8 mouse cellular contexts compared by ENCODE assay signal in genomic region chr4:119359196-119359971, GRCm38 (mm10). TPM values are rescaled to one million over a fixed set of nuclear protein-coding genes. Genes with fewer than 3 reads are reported as not detected.
A peak's percentile ranks its signal among the peaks of the same experiment; 100 is the strongest.
DNase-seq lines count a peak whose midpoint lies in the region; ATAC-seq lines count a peak whose summit lies in the region.

No protein-coding gene starts in this region.

- H3K27me3 ChIP-seq in hindbrain, embryonic 12.5 days: peaks cover 7% of the 10 kb centered on the region; the same call in 1 of the 2 replicates
- peaks cover 37% of the 10 kb centered on the region for H3K27me3 ChIP-seq in liver, embryonic 12.5 days (replicated peaks)
- no peaks in the 10 kb centered on the region for H3K27me3 ChIP-seq in stomach, embryonic 14.5 days (ENCODE audit: control insufficient read depth, insufficient read depth, low read length)

- peak overlapping the region; percentile 60 for H3K4me2 ChIP-seq in hindbrain, embryonic 12.5 days (replicated peaks)
- H3K4me2 ChIP-seq in liver, embryonic 12.5 days: peak overlapping the region; percentile 67
- H3K4me2 ChIP-seq in stomach, embryonic 14.5 days (replicated peaks; ENCODE audit: low read depth, low read length): peak overlapping the region; percentile 35

- H3K4me1 ChIP-seq in hindbrain, embryonic 12.5 days: no peaks in the 10 kb centered on the region; the same call in 1 of the 2 replicates
- H3K4me1 ChIP-seq in liver, embryonic 12.5 days: 0 out of 2 replicates have a peak, but pooled peaks cover 6% of the 10 kb centered on the region
- no peaks in the 10 kb centered on the region; the same call in 1 of the 2 replicates for H3K4me1 ChIP-seq in stomach, embryonic 14.5 days (ENCODE audit: control insufficient read depth, insufficient read depth, low read length)

- ATAC-seq in hindbrain, embryonic 12.5 days (ENCODE audit: low FRiP score): peak; percentile 69
- ATAC-seq in liver, embryonic 12.5 days: no peak
- ATAC-seq in stomach, embryonic 14.5 days (ENCODE audit: insufficient number of reproducible peaks, insufficient read depth, low FRiP score, low read depth): 0 out of 2 replicates have a peak, but pooled peaks have one; percentile 28

- peak overlapping the region; percentile 41 for H3K27ac ChIP-seq in hindbrain, embryonic 12.5 days
- no peak overlapping the region for H3K27ac ChIP-seq in liver, embryonic 12.5 days
- H3K27ac ChIP-seq in stomach, embryonic 14.5 days (ENCODE audit: low read length): 0 out of 2 replicates have a peak overlapping the region, but pooled peaks have one; percentile 2

- H3K36me3 ChIP-seq in hindbrain, embryonic 12.5 days: no peaks in the 10 kb centered on the region
- no peaks in the 10 kb centered on the region for H3K36me3 ChIP-seq in liver, embryonic 12.5 days
- H3K36me3 ChIP-seq in stomach, embryonic 14.5 days (ENCODE audit: control insufficient read depth, insufficient read depth, low read length): no peaks in the 10 kb centered on the region

- peak; percentile 8 to 12 for DNase-seq in cerebellum, postnatal 25 days
- no peak for DNase-seq in cerebellum, adult 18-20 months
- DNase-seq in B cell, adult 2 months: peak; percentile 6 to 7
- peak; percentile 11 for DNase-seq in embryo, embryonic 11.5 days (ENCODE audit: low read depth, low spot score)
- DNase-seq in spleen, postnatal 10 days (ENCODE audit: low spot score in 2 of 2): no peak

- H3K9ac ChIP-seq in hindbrain, embryonic 12.5 days: peak overlapping the region; percentile 60
- H3K9ac ChIP-seq in liver, embryonic 12.5 days: peak overlapping the region; percentile 39; the same call in 1 of the 2 replicates
- H3K9ac ChIP-seq in stomach, embryonic 14.5 days (replicated peaks; ENCODE audit: low read depth, low read length): peak overlapping the region; percentile 23; the same call in 1 of the 2 replicates

- WGBS in hindbrain, embryonic 12.5 days: 8% methylated on average over 30 of the region's 30 CpGs
- 9% methylated on average over 30 of the region's 30 CpGs for whole genome bisulfite sequencing in liver, embryonic 12.5 days (ENCODE audit: insufficient replicate concordance)
- 5% methylated on average over 30 of the region's 30 CpGs for WGBS in stomach, embryonic 14.5 days

- peak overlapping the region; percentile 36 for H3K4me3 ChIP-seq in hindbrain, embryonic 12.5 days
- H3K4me3 ChIP-seq in liver, embryonic 12.5 days: peak overlapping the region; percentile 46
- H3K4me3 ChIP-seq in stomach, embryonic 14.5 days (ENCODE audit: low read depth, low read length): peak overlapping the region; percentile 20

- H3K9me3 ChIP-seq in hindbrain, embryonic 12.5 days (replicated peaks): no peaks in the 10 kb centered on the region
- no peaks in the 10 kb centered on the region for H3K9me3 ChIP-seq in liver, embryonic 12.5 days (replicated peaks)
- no peaks in the 10 kb centered on the region for H3K9me3 ChIP-seq in stomach, embryonic 14.5 days (ENCODE audit: control insufficient read depth, low read depth, low read length)

RNA-seq across cellular contexts. Expression of gene Ppih, which starts 39.0 kb away (rescaled TPM):
- 78.4 and 87.1 TPM in 2 replicates for polyA plus RNA-seq in hindbrain, embryonic 12.5 days (2016; fragmentation: Nextera tagmentation; extraction: Ambion mirVana)
- polyA plus RNA-seq in liver, embryonic 12.5 days (2016; fragmentation: Nextera tagmentation; extraction: Ambion mirVana): 88.1 and 93.4 TPM in 2 replicates
- 91.7 and 93.7 TPM in 2 replicates for polyA plus RNA-seq in stomach, embryonic 14.5 days (2014; fragmentation: Nextera tagmentation; extraction: Ambion mirVana)

RNA-seq across cellular contexts. Expression of gene Ccdc30, which starts 55.9 kb away (rescaled TPM):
- 15.7 and 16.2 TPM in 2 replicates for polyA plus RNA-seq in hindbrain, embryonic 12.5 days (2016; fragmentation: Nextera tagmentation; extraction: Ambion mirVana)
- polyA plus RNA-seq in liver, embryonic 12.5 days (2016; fragmentation: Nextera tagmentation; extraction: Ambion mirVana): 1.4 and 1.9 TPM in 2 replicates
- polyA plus RNA-seq in stomach, embryonic 14.5 days (2014; fragmentation: Nextera tagmentation; extraction: Ambion mirVana): 3.5 and 7.3 TPM in 2 replicates

Comparison
In these comparisons a context has a peak if more than half of its experiments do, and no peak if none do; other contexts are left out.
1. DNase-seq: peak in cerebellum, postnatal 25 days (2 of 2), B cell, adult 2 months (2 of 2) and embryo, embryonic 11.5 days (single experiment); none in cerebellum, adult 18-20 months (0 of 2) and spleen, postnatal 10 days (0 of 2).
2. Peak in every context shown above with its lines, with median percentiles within 50 percentile points of each other: H3K4me2 ChIP-seq, H3K4me3 ChIP-seq and H3K9ac ChIP-seq.